Mouse (Mus musculus): ENCODE data around the gene Prss53.

GRCm38 (mm10) chr7:127934075-127934474 is 43.3 kb upstream of the Prss53 start:
- no peak for TF ChIP-seq CTCF (IDR thresholded peaks at IDR 0.05; ENCODE audit: low read depth)
- no peak for TF ChIP-seq EP300 (IDR thresholded peaks at IDR 0.05; ENCODE audit: low read depth)

Data from heart, postnatal 0 days (tissue).